Mouse (Mus musculus): ENCODE data around the gene Copg2.

DNA sequence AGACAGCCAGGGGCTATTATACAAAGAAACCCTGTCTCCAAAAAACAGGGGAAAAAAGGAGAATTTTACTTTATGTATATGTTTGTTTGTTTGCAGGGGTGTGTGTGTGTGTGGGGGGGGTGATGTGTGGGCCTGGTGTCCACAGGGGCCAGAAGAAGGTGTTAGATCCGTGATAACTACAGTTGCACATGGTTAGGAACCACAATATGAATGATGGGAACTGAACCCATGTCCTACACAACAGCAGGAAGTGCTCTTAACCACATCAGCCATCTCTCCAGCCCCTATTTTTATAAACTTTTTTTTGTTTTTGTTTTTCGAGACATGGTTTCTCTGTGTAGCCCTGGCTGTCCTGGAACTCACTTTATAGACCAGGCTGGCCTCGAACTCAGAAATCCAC lies 11.7 kb downstream of the Copg2 start:
- no peak for TF ChIP-seq CTCF (IDR thresholded peaks at IDR 0.05; ENCODE audit: insufficient read depth, low read depth, low read length)
- TF ChIP-seq POLR2A (IDR thresholded peaks at IDR 0.05; ENCODE audit: insufficient read depth, low read depth, low read length) = no peak

All from olfactory bulb, adult 2 months (tissue).